Mouse (Mus musculus): ENCODE measurements around the gene Tspan17. TPM values are rescaled to one million over a fixed set of nuclear protein-coding genes. Genes with fewer than 3 reads are reported as not detected.

Gene Tspan17
- polyA plus RNA-seq, 1 experiment from 2014 or later = 74.1 TPM

DNA sequence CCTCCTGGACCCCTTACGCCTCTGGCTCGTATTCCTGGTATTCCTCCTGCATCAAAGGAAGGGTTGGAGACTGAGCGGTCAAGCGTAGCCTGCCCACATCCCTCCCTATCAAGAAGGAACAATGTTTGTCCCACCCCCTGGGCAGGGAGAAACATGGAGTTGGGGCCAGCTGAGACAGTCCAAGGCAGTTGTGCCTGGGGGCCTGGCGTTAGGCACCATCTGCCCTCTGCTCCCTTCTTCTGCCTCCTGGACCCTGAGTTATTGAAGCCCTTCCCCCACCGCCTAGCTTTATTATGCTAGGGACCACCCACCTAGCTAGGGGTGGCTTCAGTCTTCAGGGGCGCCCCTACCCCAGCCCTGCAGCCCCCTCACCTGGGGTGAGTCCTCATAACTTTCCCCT, 29.7 kb upstream of the Tspan17 start:
- 4% methylated on average over 6 of the region's 7 CpGs for WGBS
- H3K9ac ChIP-seq = peak overlapping the region; percentile 59
- DNase-seq (ENCODE audit: low spot score) (no peak), ATAC-seq (ENCODE audit: low FRiP score) (no peak)
- no peaks in the 10 kb centered on the region for H3K36me3 ChIP-seq (replicated peaks; ENCODE audit: control insufficient read depth, insufficient read depth)
- peak overlapping the region; percentile 81 for H3K4me2 ChIP-seq (replicated peaks)
- no peak overlapping the region; the same call in 1 of the 2 replicates for H3K4me3 ChIP-seq (replicated peaks; ENCODE audit: low read length)
- H3K27ac ChIP-seq = no peak overlapping the region; the same call in 1 of the 2 replicates
- peaks cover 28% of the 10 kb centered on the region for H3K27me3 ChIP-seq (ENCODE audit: control insufficient read depth, insufficient read depth, low read length)
- peaks cover 47% of the 10 kb centered on the region for H3K4me1 ChIP-seq (replicated peaks; ENCODE audit: control insufficient read depth, insufficient read depth, low read length)
- no peaks in the 10 kb centered on the region for H3K9me3 ChIP-seq (ENCODE audit: control insufficient read depth, low read length)

DNA sequence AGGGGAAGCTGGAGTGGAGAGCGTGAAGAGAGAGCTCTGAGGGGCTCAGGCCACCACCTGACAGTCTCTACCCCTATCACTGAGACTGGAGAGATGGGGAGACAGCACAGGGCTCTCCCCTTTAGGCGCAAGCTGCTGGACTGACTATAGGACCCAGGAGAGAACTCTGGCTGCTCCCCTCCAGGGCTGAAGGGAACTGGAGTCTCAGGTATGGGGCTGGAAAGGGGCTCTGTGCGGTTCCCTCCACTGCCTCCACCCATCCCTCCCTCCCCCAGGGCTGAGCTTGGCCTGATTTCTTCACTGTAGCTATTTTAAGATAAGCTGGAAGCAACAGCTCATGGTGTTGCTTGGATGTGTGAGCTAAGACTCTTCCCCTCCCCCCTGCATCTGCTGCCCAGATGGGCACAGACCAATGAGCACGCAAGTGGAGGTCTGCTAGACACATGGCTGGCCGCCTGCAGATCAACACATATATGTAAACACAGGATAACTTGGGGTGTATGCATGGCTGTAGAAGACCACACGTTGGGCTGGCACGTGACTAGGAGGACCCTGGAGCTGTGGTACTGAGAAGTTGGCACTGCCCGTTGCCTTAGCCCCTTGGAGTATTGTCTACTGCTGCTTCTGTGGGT, 28.9 kb upstream of the Tspan17 start:
- Histone ChIP-seq H3K27me3 (ENCODE audit: control insufficient read depth, insufficient read depth, low read length) (peaks cover 34% of the 10 kb centered on the region), H3K4me2 (replicated peaks) (0 out of 2 replicates have a peak overlapping the region, but pooled peaks have one; percentile 2), H3K9ac (no peak overlapping the region), H3K9me3 (ENCODE audit: control insufficient read depth, low read length) (no peaks in the 10 kb centered on the region), H3K4me3 (replicated peaks; ENCODE audit: low read length) (no peak overlapping the region), H3K4me1 (replicated peaks; ENCODE audit: control insufficient read depth, insufficient read depth, low read length) (peaks cover 49% of the 10 kb centered on the region), H3K36me3 (replicated peaks; ENCODE audit: control insufficient read depth, insufficient read depth) (no peaks in the 10 kb centered on the region), H3K27ac (no peak overlapping the region)
- ATAC-seq (ENCODE audit: low FRiP score) (no peak), DNase-seq (ENCODE audit: low spot score) (no peak)
- WGBS = 60% methylated on average over 8 of the region's 8 CpGs

DNA sequence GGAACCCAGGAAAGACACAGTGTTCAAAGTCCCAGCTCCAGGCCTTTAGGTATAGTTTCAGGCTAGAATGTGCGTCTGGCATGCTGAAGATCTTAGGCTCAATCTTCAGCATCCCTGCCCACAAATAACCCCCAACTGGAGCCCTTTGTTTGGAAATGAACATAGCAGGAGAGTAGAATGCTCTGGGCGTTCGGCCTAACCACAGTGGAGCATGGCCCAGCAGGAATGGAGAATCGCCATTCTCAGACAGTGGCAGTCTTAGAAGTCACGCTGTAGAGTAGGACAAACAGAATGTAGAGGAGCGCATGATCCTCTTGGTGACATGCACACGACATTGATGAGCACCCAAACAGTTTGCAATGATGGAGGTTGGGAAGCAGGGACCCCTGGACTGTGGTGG, 28.3 kb upstream of the Tspan17 start:
- ATAC-seq (ENCODE audit: low FRiP score) (no peak), DNase-seq (ENCODE audit: low spot score) (no peak)
- H3K4me3 ChIP-seq (replicated peaks; ENCODE audit: low read length) = no peak overlapping the region
- H3K27me3 ChIP-seq (ENCODE audit: control insufficient read depth, insufficient read depth, low read length) = peaks cover 39% of the 10 kb centered on the region
- H3K9me3 ChIP-seq (ENCODE audit: control insufficient read depth, low read length) = no peaks in the 10 kb centered on the region
- peaks cover 49% of the 10 kb centered on the region for H3K4me1 ChIP-seq (replicated peaks; ENCODE audit: control insufficient read depth, insufficient read depth, low read length)
- WGBS = 66% methylated on average over 7 of the region's 7 CpGs
- no peak overlapping the region for H3K9ac ChIP-seq
- H3K4me2 ChIP-seq (replicated peaks) = no peak overlapping the region
- H3K36me3 ChIP-seq (replicated peaks; ENCODE audit: control insufficient read depth, insufficient read depth) = no peaks in the 10 kb centered on the region
- H3K27ac ChIP-seq = no peak overlapping the region

DNA sequence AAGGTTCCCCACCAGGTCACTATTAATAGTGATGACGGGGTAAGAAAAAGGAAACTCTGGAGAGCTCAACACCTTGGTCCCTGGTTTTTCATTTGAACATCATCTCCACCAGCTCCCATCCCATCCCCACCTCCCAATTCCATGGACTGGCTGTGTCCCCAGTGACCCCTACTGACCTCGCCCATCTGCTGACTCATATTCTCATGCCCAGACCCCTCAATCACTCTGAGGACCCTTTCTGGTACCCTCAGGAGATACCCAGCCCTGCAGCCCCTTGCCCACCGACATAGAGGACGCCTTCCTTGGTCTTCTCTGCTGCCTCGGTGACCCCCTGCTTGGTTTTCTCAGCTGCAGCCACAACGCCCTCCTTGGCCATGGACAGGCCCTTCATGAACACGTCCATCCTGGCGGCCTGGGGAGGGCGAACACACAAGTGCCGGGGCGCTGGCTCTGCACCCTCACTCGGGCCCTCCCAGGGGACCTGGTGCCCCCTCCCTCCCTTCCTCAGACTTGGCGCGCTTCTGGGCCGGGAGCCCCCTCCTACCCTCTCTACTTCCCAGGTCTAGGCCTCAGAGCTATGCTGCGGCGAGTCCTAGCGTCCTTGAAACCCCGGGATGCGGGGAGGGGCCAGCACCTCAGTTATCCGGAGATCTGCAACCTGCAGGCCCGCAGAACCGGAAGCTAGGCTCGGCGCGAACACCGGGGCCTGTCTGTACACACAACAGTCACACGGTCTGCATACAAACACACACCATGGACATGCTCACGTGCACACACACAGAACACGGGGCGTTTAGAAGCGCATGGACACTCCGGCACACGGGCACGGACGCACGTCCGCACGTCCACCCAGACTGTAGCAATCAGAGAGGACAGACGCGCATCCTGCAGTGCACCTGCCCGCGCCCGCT, 23.6 kb upstream of the Tspan17 start:
- Histone ChIP-seq H3K9ac (peak overlapping the region; percentile 78), H3K27ac (peak overlapping the region; percentile 71), H3K36me3 (replicated peaks; ENCODE audit: control insufficient read depth, insufficient read depth) (no peaks in the 10 kb centered on the region), H3K27me3 (ENCODE audit: control insufficient read depth, insufficient read depth, low read length) (peaks cover 51% of the 10 kb centered on the region), H3K4me3 (replicated peaks; ENCODE audit: low read length) (peak overlapping the region; percentile 63), H3K4me2 (replicated peaks) (peak overlapping the region; percentile 82), H3K4me1 (replicated peaks; ENCODE audit: control insufficient read depth, insufficient read depth, low read length) (peaks cover 18% of the 10 kb centered on the region), H3K9me3 (ENCODE audit: control insufficient read depth, low read length) (no peaks in the 10 kb centered on the region)
- ATAC-seq (ENCODE audit: low FRiP score) = peak; percentile 56
- peak; percentile 42 for DNase-seq (ENCODE audit: low spot score)
- 4% methylated on average over 44 of the region's 44 CpGs for WGBS

DNA sequence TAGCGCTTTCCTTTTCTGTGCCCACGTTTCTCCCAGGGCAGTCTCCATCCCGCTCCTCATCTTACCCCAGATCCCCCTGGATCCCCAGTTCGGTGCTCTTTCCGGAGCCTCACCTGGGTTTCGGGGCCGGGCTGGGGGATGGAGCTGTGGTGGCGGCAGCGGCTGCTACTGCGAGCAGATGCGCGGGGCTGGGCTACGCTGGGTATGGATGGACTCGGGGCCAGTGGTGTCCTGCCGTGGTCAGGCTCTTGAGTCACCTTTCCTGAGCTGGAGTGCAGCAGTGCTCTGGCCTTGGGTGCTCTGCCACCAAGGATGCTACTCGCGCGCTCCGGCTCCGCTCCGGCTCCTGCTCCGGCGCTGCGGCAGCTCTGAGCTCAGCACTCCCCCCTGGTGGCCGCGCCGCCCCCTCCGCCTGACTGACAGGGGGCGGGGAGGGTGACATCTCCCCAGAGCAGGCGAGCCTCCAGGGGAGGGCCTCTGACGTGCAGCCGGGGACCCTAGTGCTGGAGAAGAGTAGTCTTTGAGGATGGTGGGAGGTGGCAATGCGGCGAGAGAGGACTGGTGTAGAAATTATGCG, 22.9 kb upstream of the Tspan17 start, which contains the start of gene Sncb:
Gene Sncb, minus strand, starts transcription at position 404 of the 577 bp plus-strand sequence.
- peak within 1 kb of the TSS; percentile 63 for H3K4me3 ChIP-seq (replicated peaks; ENCODE audit: low read length)

DNA sequence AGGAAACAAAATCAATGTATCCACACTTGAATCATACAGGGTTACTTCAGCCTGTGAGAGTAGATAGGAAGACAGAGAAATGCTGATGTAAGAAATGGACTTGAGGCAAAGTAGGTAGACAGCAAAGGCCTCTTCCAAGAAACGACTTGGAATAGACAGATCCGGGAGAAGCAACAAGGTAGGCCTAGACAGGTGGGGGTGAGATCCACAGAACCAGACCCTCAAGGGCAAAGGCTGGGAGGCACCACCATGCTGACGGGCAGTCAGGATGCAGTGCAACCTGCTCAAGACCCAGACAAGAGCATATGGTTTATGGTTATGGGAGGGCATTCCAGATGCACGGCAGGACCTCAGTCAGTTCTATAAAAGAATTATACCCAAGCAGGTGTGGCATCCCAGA, 22.2 kb upstream of the Tspan17 start:
- H3K36me3 ChIP-seq (replicated peaks; ENCODE audit: control insufficient read depth, insufficient read depth) = no peaks in the 10 kb centered on the region
- WGBS = 76% methylated on average over 4 of the region's 4 CpGs
- H3K9me3 ChIP-seq (ENCODE audit: control insufficient read depth, low read length) = no peaks in the 10 kb centered on the region
- no peak for DNase-seq (ENCODE audit: low spot score)
- peak overlapping the region; percentile 63; the same call in 1 of the 2 replicates for H3K4me3 ChIP-seq (replicated peaks; ENCODE audit: low read length)
- H3K9ac ChIP-seq = no peak overlapping the region; the same call in 1 of the 2 replicates
- peaks cover 18% of the 10 kb centered on the region for H3K4me1 ChIP-seq (replicated peaks; ENCODE audit: control insufficient read depth, insufficient read depth, low read length)
- H3K27ac ChIP-seq = no peak overlapping the region
- H3K4me2 ChIP-seq (replicated peaks) = peak overlapping the region; percentile 82
- no peak for ATAC-seq (ENCODE audit: low FRiP score)
- peaks cover 51% of the 10 kb centered on the region for H3K27me3 ChIP-seq (ENCODE audit: control insufficient read depth, insufficient read depth, low read length)

More for the DNA sequence above, 22.9 kb upstream of the Tspan17 start, which contains the start of gene Sncb:
- Histone ChIP-seq H3K9me3 (ENCODE audit: control insufficient read depth, low read length) (no peaks in the 10 kb centered on the region), H3K27me3 (ENCODE audit: control insufficient read depth, insufficient read depth, low read length) (peaks cover 51% of the 10 kb centered on the region), H3K9ac (peak within 1 kb of the TSS; percentile 78), H3K36me3 (replicated peaks; ENCODE audit: control insufficient read depth, insufficient read depth) (no peaks in the 10 kb centered on the region), H3K27ac (peak within 1 kb of the TSS; percentile 71), H3K4me2 (replicated peaks) (peak within 1 kb of the TSS; percentile 82), H3K4me1 (replicated peaks; ENCODE audit: control insufficient read depth, insufficient read depth, low read length) (peaks cover 18% of the 10 kb centered on the region)
- ATAC-seq (ENCODE audit: low FRiP score) (peak; percentile 81), DNase-seq (ENCODE audit: low spot score) (peak; percentile 79)
- WGBS = under 1% methylated on average over 35 of the region's 35 CpGs

DNA sequence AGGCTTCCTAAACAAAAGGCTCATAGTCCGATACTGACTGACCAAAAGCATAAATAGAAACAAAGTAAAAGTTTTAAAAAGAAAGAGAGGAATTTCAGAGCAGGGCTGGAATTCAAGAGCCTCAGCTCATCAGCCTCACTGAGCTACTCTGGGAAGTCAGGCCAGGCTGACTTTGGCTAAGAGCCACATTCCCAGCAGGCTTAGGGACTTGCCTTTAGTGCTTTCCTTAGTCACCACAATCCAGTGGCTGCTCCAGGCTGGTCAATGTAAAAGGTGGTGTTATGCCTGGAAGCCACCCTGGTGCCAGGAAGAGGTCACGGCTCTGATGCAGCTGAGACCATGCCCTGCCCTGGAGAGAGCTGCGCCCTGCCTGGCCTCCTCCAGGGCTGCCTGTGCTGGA, 8.6 kb upstream of the Tspan17 start:
- no peak overlapping the region for H3K27ac ChIP-seq
- DNase-seq (ENCODE audit: low spot score) = peak; percentile 74
- no peak for ATAC-seq (ENCODE audit: low FRiP score)

DNA sequence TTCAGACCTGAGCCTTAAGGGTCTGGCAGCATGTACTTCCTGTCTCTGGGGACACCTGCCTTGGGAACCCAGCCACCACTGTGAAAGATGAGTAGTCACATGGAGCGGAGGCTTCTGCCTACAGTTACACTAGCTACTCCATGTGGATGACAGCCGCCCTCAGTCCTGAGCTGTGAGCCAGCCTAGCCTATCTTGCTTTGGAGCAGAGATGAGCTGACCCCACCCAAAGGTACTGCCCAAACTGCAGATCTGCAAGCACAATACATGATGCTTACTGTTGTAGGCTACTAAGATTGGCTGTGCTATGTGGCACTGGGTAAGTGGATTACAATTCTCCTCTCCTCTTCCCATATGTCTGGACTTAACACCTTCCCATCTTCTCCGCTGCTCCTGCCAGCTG, 8.1 kb upstream of the Tspan17 start:
- H3K4me3 ChIP-seq (replicated peaks; ENCODE audit: low read length) = no peak overlapping the region
- no peaks in the 10 kb centered on the region for H3K9me3 ChIP-seq (ENCODE audit: control insufficient read depth, low read length)
- H3K27me3 ChIP-seq (ENCODE audit: control insufficient read depth, insufficient read depth, low read length) = no peaks in the 10 kb centered on the region
- no peaks in the 10 kb centered on the region for H3K36me3 ChIP-seq (replicated peaks; ENCODE audit: control insufficient read depth, insufficient read depth)
- H3K4me2 ChIP-seq (replicated peaks) = no peak overlapping the region
- no peak overlapping the region for H3K27ac ChIP-seq
- DNase-seq (ENCODE audit: low spot score) = no peak
- no peak for ATAC-seq (ENCODE audit: low FRiP score)
- H3K4me1 ChIP-seq (replicated peaks; ENCODE audit: control insufficient read depth, insufficient read depth, low read length) = no peaks in the 10 kb centered on the region
- H3K9ac ChIP-seq = no peak overlapping the region
- 89% methylated on average over 3 of the region's 3 CpGs for WGBS

More for the DNA sequence above, 8.6 kb upstream of the Tspan17 start:
- Histone ChIP-seq H3K4me1 (replicated peaks; ENCODE audit: control insufficient read depth, insufficient read depth, low read length) (no peaks in the 10 kb centered on the region), H3K36me3 (replicated peaks; ENCODE audit: control insufficient read depth, insufficient read depth) (no peaks in the 10 kb centered on the region), H3K4me3 (replicated peaks; ENCODE audit: low read length) (no peak overlapping the region), H3K4me2 (replicated peaks) (no peak overlapping the region), H3K9ac (no peak overlapping the region), H3K27me3 (ENCODE audit: control insufficient read depth, insufficient read depth, low read length) (no peaks in the 10 kb centered on the region), H3K9me3 (ENCODE audit: control insufficient read depth, low read length) (no peaks in the 10 kb centered on the region)
- WGBS = 73% methylated on average over 3 of the region's 3 CpGs

DNA sequence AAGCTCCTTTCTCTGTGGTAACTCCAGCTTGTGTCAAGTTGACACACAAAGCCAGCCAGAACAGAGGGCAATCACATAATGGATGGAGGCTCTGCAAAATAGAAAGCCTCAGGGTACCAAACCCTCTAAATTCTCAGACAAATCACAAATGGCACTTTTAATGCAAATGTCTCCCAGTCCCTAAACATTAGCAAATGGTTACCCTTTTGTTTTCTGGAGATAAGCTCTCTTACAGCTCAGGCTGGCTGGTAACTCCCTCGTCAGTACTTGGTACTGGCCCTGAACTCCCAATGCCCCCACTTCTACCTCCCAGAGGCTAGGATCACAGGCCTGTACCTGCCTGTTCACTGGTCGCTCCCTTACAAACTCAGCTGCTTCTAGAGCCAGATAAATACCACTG, 5.9 kb upstream of the Tspan17 start:
- Histone ChIP-seq H3K27me3 (ENCODE audit: control insufficient read depth, insufficient read depth, low read length) (no peaks in the 10 kb centered on the region), H3K4me3 (replicated peaks; ENCODE audit: low read length) (no peak overlapping the region), H3K9me3 (ENCODE audit: control insufficient read depth, low read length) (no peaks in the 10 kb centered on the region), H3K4me1 (replicated peaks; ENCODE audit: control insufficient read depth, insufficient read depth, low read length) (no peaks in the 10 kb centered on the region), H3K4me2 (replicated peaks) (no peak overlapping the region), H3K36me3 (replicated peaks; ENCODE audit: control insufficient read depth, insufficient read depth) (no peaks in the 10 kb centered on the region), H3K27ac (no peak overlapping the region), H3K9ac (no peak overlapping the region)
- DNase-seq (ENCODE audit: low spot score) (no peak), ATAC-seq (ENCODE audit: low FRiP score) (no peak)
- WGBS = 65% methylated on average over 2 of the region's 2 CpGs
